10 mouse cellular contexts compared by ENCODE assay signal in genomic region chr15:68445341-68445740, GRCm38 (mm10).
DNase-seq lines count a peak whose midpoint lies in the region; TF ChIP-seq lines count a peak whose summit lies in the region.
"Had no signal": no experiment of that assay in that cellular context is flagged by ENCODE, and none has a peak within 500 bp of the region (broad histone marks: within the 10 kb centered on the region; RNA-seq: fewer than 3 reads in every experiment).

No protein-coding gene starts in this region.

- TF ChIP-seq CTCF in kidney, adult 2 months (conservative IDR thresholded peaks at IDR 0.05; ENCODE audit: insufficient read depth, insufficient read length, low read depth, low read length) = no peak

- H3K4me1 ChIP-seq in kidney, adult 2 months (ENCODE audit: control insufficient read depth, insufficient read depth, low read length) = no peaks in the 10 kb centered on the region

- no peaks in the 10 kb centered on the region for H3K27me3 ChIP-seq in kidney, adult 2 months (replicated peaks; ENCODE audit: control insufficient read depth, insufficient read depth, low read length)
- H3K27me3 ChIP-seq: midbrain, embryonic 13.5 days had no signal

- H3K27ac ChIP-seq in kidney, adult 2 months (ENCODE audit: insufficient read depth, low read depth, low read length) = no peak overlapping the region
- H3K27ac ChIP-seq: midbrain, embryonic 13.5 days had no signal

- TF ChIP-seq POLR2A in kidney, adult 2 months (IDR thresholded peaks at IDR 0.05; ENCODE audit: low read depth, low read length) = no peak

- DNase-seq in kidney, postnatal 10 days = peak; percentile 4
- no peak for DNase-seq in kidney, adult 2 months
- DNase-seq in cerebellum, postnatal 4 days (ENCODE audit: low spot score in 2 of 2) = peak; percentile 24 to 67
- DNase-seq in layer of hippocampus, postnatal 10 days (ENCODE audit: low spot score in 2 of 2) = peak; percentile 58 to 67
- peak; percentile 51 to 72 for DNase-seq in right cerebral cortex, postnatal 36 days (ENCODE audit: low spot score in 2 of 2)
- no peak for DNase-seq in lung, adult 18-20 months
- DNase-seq in gastrocnemius, postnatal 14 days = no peak
- no peak for DNase-seq in ovary, postnatal 10 days (ENCODE audit: low spot score)
- DNase-seq: liver, postnatal 0 days had no signal

- no peak overlapping the region for H3K4me3 ChIP-seq in kidney, adult 2 months (ENCODE audit: insufficient read depth, low read depth, low read length)
- H3K4me3 ChIP-seq: midbrain, embryonic 13.5 days had no signal

- intact Hi-C loops in gastrocnemius, postnatal 14 days (cut with DNase I; ENCODE audit: low total_unique reads) = no loop called here

- no peaks in the 10 kb centered on the region for H3K36me3 ChIP-seq in kidney, adult 2 months (ENCODE audit: control insufficient read depth, insufficient read depth, low read length)
- H3K36me3 ChIP-seq: midbrain, embryonic 13.5 days had no signal

- 44% methylated on average over 7 of the region's 7 CpGs for WGBS in kidney, adult 2 months

Comparison
In these comparisons a context has a peak if more than half of its experiments do, and no peak if none do; other contexts are left out.
1. DNase-seq: peak in kidney, postnatal 10 days (single experiment), cerebellum, postnatal 4 days (2 of 2), layer of hippocampus, postnatal 10 days (2 of 2) and right cerebral cortex, postnatal 36 days (2 of 2); none in kidney, adult 2 months (single experiment), lung, adult 18-20 months (0 of 2), gastrocnemius, postnatal 14 days (single experiment) and ovary, postnatal 10 days (single experiment).